Mouse (Mus musculus) testis, adult 2 months (tissue): ENCODE results near the gene Fads3. TPM values are rescaled to one million over a fixed set of nuclear protein-coding genes. Genes with fewer than 3 reads are reported as not detected.
A peak's percentile ranks its signal among the peaks of the same experiment; 100 is the strongest.

Experiments
- H3K27ac ChIP-seq: fragments of 200-500 bp; 2 replicates; pipeline ENCODE4 v1.5.1; 2012; ENCODE audit warnings: low read depth, low read length; ENCODE audit not compliant: control insufficient read depth, insufficient read depth
- H3K27me3 ChIP-seq: fragments of 200-500 bp; 2 replicates; pipeline ENCODE4 v1.6.1; 2012; ENCODE audit warnings: mild to moderate bottlenecking, low read length, moderate library complexity; ENCODE audit not compliant: control insufficient read depth, insufficient read depth
- H3K36me3 ChIP-seq: fragments of 200-500 bp; 2 replicates; pipeline ENCODE4 v1.6.1; 2012; ENCODE audit warnings: mild to moderate bottlenecking, low read length; ENCODE audit not compliant: control insufficient read depth, insufficient read depth
- H3K4me1 ChIP-seq: fragments of 200-500 bp; 2 replicates; pipeline ENCODE4 v1.6.1; 2012; ENCODE audit warnings: low read length; ENCODE audit not compliant: control insufficient read depth, insufficient read depth
- H3K4me3 ChIP-seq: fragments of 200-500 bp; 2 replicates; pipeline ENCODE4 v1.5.1; 2012; ENCODE audit warnings: low read depth, mild to moderate bottlenecking, low read length, moderate library complexity, mixed read lengths; ENCODE audit not compliant: control insufficient read depth
- CTCF ChIP-seq: fragments of 200-500 bp; IDR thresholded peaks from 2 replicates; pipeline ENCODE4 v1.5.1; 2012; ENCODE audit warnings: low read depth, mild to moderate bottlenecking, inconsistent platforms, low read length, moderate library complexity; ENCODE audit not compliant: control insufficient read depth, insufficient read depth, insufficient replicate concordance
- POLR2A ChIP-seq: fragments of 200-500 bp; IDR thresholded peaks from 2 replicates; pipeline ENCODE4 v1.6.1; 2012; ENCODE audit warnings: low read depth, mild to moderate bottlenecking, inconsistent platforms, low read length, moderate library complexity; ENCODE audit not compliant: control insufficient read depth
- polyA plus RNA-seq: library from polyadenylated mRNA; depleted of rRNA; stranded (reverse); fragments of >200 nt; gene quantifications from 2 replicates; pipeline ENCODE4 v1.2.3, GENCODE M21; 2012

Gene Fads3
- polyA plus RNA-seq, 1 experiment: 7.6 TPM

DNA sequence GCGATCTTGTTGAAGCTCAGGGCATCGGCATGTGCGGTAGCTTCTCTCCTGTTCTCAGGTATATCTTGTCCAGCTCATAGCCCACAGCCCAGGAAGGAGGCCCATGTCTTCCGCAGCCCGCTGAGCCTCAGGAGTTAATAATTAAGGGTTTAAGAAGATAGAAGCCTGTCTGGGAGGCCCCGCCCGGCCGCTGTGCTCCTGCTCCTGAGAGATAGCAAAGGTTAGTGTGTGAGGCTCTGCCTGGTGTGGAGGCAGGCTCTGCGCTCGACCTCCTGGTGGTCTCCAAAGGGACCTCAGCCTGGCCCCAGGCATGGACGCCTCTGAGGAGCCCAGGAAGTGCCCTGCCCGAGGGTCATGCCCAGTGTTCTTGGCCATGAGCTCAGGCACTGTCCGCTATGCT is 26.5 kb upstream of the Fads3 start:
- H3K27ac ChIP-seq: no peak overlapping the region
- TF ChIP-seq POLR2A (no peak), CTCF (no peak)
- H3K36me3 ChIP-seq: no peaks in the 10 kb centered on the region
- no peak overlapping the region for H3K4me3 ChIP-seq
- H3K27me3 ChIP-seq: no peaks in the 10 kb centered on the region
- peaks cover 14% of the 10 kb centered on the region for H3K4me1 ChIP-seq

DNA sequence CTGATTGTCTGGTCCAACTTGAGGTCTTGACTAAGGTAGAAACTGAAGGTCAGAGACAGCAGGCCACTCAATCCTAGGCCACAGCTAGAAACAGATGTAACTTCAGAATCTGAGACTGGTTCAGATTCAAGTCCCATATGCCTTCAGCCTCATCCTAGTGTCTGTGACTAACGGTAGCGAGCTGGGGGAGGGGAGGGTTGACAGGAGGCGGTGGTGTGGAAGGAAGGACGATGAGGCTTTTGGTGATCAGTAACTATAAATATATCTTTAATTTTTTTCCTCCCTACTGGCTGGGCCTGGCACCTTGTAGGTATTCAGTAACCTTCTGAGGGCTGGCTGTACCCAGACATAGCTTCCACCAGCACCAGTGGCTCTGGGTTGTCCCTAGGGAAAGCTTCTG is 25.9 kb upstream of the Fads3 start:
- H3K27ac ChIP-seq: no peak overlapping the region
- no peak for TF ChIP-seq POLR2A
- no peak for TF ChIP-seq CTCF
- H3K36me3 ChIP-seq: no peaks in the 10 kb centered on the region
- H3K4me1 ChIP-seq: peaks cover 14% of the 10 kb centered on the region
- no peak overlapping the region for H3K4me3 ChIP-seq
- H3K27me3 ChIP-seq: no peaks in the 10 kb centered on the region

DNA sequence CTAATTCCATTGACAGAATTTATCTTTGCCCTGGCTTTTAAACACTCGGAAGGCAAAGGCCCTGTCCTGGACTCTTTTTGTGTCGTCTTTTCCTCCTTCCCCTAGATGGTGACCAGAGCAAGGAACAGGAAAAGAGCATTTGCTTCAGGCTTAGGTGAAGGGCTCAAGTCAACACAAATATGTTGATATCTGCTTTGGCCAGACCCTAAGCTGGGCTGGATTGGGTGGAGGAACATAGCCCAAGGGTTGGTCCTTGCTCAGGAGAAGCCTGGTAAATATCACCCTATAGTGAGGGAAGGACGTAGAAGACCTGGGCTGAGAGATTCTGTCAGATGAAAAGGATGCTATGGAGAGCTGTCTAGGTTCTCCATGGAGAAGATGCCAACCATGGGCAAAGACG is 25.2 kb upstream of the Fads3 start:
- no peaks in the 10 kb centered on the region for H3K36me3 ChIP-seq
- no peak overlapping the region for H3K27ac ChIP-seq
- H3K27me3 ChIP-seq: no peaks in the 10 kb centered on the region
- TF ChIP-seq POLR2A (no peak), CTCF (no peak)
- H3K4me1 ChIP-seq: peaks cover 14% of the 10 kb centered on the region
- no peak overlapping the region for H3K4me3 ChIP-seq

DNA sequence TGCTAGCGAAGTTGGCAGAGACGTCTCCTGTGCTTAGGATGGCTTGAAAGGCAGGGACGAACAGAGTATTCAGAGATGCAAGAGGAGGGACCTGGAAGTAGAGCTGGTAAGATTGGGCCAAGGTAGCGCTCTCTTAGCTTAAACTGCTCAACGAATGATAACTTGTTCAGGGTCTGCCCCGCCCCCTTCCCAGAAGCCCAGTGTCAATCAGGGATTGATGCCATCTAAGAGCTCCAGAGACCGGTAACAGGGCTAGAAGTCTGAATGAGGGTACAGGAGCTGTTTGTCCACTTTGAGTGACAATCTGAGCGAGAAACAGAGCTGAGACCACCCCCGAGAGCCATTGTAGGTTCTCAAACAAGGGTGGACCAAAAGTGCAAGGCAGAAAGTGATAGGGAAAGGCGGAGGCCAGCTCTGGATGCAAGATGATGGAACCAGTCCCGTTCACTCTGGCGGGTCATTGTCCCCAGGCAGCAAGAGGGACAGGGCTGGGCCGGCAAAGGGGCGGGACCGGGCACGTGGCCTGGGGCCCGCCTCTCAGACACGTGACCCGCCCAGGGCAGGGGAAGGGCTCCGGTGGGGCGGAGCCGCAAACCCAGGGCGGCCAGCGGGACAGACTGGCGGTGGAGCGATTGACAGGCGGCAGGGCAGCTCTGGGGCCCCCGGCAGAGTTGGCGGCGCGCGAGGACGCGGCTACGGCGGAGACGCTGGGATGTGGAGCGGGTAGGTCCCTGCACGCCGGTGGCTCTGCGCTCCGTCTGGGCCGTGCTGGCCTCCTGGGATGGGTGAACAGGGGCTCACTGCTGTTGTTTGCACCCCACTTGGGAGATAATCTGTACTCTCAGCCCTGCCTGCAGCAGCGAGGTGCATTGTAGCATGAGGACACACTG is 23.5 kb upstream of the Fads3 start:
- Histone ChIP-seq H3K4me3 (peak overlapping the region; percentile 60), H3K36me3 (no peaks in the 10 kb centered on the region), H3K27ac (no peak overlapping the region), H3K27me3 (no peaks in the 10 kb centered on the region), H3K4me1 (peaks cover 12% of the 10 kb centered on the region)
- TF ChIP-seq POLR2A (peak; percentile 16; the same call in 1 of the 2 replicates), CTCF (no peak)

DNA sequence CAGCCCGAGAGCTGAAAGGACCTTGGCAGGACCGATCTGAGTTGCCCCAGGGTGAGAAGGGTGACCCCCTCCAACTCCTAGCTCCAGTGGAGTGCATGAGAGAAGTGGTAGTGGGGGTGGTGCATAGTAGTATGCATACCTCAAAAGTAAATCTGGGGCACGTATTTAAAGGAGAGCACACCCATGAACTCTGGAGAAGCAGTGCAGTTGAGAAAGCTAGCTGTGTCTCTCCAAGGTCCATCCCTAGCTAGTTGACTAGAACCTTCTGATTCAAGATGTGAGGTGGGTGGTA is 22.9 kb upstream of the Fads3 start:
- Histone ChIP-seq H3K27ac (no peak overlapping the region), H3K36me3 (no peaks in the 10 kb centered on the region), H3K27me3 (no peaks in the 10 kb centered on the region), H3K4me1 (peaks cover 10% of the 10 kb centered on the region), H3K4me3 (peak overlapping the region; percentile 60)
- TF ChIP-seq POLR2A (no peak), CTCF (no peak)

DNA sequence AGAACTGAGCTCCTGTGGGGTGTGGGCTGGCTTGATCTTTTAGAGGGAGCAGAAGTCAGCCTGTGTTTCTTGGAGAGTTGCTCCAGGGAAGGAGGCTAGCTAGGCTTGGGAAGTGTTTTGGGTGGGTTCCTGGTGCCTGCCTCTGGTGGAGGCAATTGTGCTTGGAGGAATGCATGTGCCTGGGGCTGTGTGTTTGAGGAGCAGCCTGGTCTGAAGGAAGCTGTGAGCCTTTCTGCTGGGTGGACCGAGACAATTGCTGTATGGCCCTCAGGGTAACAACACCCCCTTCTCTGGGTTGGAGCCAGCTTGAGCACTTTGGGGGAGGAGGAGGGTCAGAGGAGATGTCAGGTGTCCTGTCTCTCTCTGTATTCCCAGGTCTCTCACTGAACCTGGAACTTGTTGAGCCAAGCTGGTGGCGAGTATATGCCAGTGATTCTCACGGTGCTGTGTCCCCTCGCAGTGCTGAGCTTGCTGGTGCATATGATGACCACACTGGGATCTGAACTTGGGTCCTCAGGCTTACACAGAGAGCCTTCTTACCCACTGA is 22.1 kb upstream of the Fads3 start:
- Histone ChIP-seq H3K27ac (no peak overlapping the region), H3K36me3 (no peaks in the 10 kb centered on the region), H3K4me1 (peaks cover 12% of the 10 kb centered on the region), H3K27me3 (no peaks in the 10 kb centered on the region), H3K4me3 (no peak overlapping the region; the same call in 1 of the 2 replicates)
- TF ChIP-seq POLR2A: no peak
- no peak for TF ChIP-seq CTCF

DNA sequence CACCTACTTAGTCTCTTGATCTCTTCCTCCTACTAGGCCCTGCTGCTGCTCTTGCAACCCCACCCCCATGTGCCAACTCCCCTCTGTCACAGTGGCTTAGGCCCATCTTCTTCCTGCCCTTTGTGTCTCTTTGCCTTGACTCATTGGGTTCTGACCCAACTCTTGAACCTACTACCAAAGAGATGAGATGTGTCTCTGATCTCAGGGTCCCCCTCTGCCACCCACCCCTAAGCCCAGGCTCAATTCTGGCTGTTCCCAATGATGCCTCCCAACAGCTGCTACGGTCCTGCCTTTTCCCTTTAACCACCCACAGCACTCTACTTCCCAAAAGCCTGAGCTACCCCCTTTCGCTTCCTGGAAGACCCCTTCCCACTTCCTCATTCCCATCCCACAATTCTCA is 19.4 kb upstream of the Fads3 start:
- H3K27ac ChIP-seq: no peak overlapping the region
- H3K36me3 ChIP-seq: no peaks in the 10 kb centered on the region
- TF ChIP-seq CTCF: no peak
- no peak for TF ChIP-seq POLR2A
- peaks cover 14% of the 10 kb centered on the region for H3K4me1 ChIP-seq
- H3K27me3 ChIP-seq: no peaks in the 10 kb centered on the region
- H3K4me3 ChIP-seq: no peak overlapping the region
